Mouse (Mus musculus) embryonic stem cell, embryonic (primary cell): ENCODE measurements around the gene Slc25a36.

Source experiments
- CTCF ChIA-PET, 4 experiments: fragments of 300-600 bp in 2 of 4; fragments of 350-600 bp in 2 of 4; sonication (Branson Sonifier 250); formaldehyde crosslinking; loops; one replicate each; lab custom pipeline; 2022; ENCODE audit warnings: inconsistent platforms in 2 of 4; lab: Charles Lee
- POLR2A ChIA-PET, 4 experiments: fragments of 300-600 bp in 2 of 4; fragments of 350-600 bp in 2 of 4; sonication (Branson Sonifier 250); formaldehyde crosslinking; loops; one replicate each; lab custom pipeline; 2022; ENCODE audit warnings: antibody characterized with exemption in 4 of 4, inconsistent platforms in 1 of 4; lab: Charles Lee

Slc25a36 gene

GRCm38 (mm10) chr9:97110571-97111390, at the start of gene Slc25a36:
Slc25a36 (minus strand) TSS chr9:97111157.
- POLR2A ChIA-PET: interaction anchor here (0.6 to 3.2 kb wide), 91 partner anchors 8 to 1609 kb away, joined by 3 to 65 read pairs (median 4); partner anchors contain the start of genes Spsb4 (in 2 of the 4) and Zbtb38 (in 1 of the 4)
- CTCF ChIA-PET: interaction anchor here in 2 of 4 experiments (0.7 kb wide), 2 partner anchors 222 to 895 kb away, joined by 3 read pairs; no protein-coding TSS in a partner anchor

DNA sequence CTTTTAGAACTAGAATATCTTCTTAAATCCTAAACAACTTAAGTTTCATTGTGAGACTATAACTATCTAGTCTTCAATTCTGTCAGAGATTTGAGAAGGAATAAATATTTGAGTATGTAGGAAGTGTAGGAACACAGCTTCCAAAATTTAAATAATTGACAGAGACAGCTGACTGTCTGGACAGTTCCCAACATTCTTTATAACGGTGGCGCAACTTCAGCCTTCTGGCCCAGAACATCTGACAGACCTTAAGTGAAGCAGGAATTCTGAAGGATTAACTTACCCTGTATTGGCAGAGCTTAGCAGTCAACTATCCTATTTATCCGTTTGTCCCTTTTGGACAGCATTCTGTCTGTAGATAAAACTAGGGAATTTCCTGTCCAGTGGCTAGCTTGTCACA, 47.5 kb upstream of the Slc25a36 start:
- POLR2A ChIA-PET: interaction anchor here in 1 of 4 experiments (1.1 kb wide), 1 partner anchor 55 kb away, joined by 3 read pairs; no protein-coding TSS in a partner anchor
- CTCF ChIA-PET: interaction anchor here in 2 of 4 experiments (0.8 to 1.6 kb wide), 2 partner anchors 13 kb away, joined by 3 to 4 read pairs; no protein-coding TSS in a partner anchor

- ChIA-PET CTCF (interaction anchor here in 2 of 4 experiments (0.8 to 2.2 kb wide), 3 partner anchors 16 to 240 kb away, joined by 3 to 5 read pairs (median 3); no protein-coding TSS in a partner anchor), POLR2A (interaction anchor here in 2 of 4 experiments (1.2 to 2.1 kb wide), 3 partner anchors 42 to 45 kb away, joined by 4 to 8 read pairs (median 5); partner anchors contain the start of gene Slc25a36 (in 2 of the 2))
Observed at GRCm38 (mm10) chr9:97155981-97156380, 45.0 kb upstream of the Slc25a36 start.

DNA sequence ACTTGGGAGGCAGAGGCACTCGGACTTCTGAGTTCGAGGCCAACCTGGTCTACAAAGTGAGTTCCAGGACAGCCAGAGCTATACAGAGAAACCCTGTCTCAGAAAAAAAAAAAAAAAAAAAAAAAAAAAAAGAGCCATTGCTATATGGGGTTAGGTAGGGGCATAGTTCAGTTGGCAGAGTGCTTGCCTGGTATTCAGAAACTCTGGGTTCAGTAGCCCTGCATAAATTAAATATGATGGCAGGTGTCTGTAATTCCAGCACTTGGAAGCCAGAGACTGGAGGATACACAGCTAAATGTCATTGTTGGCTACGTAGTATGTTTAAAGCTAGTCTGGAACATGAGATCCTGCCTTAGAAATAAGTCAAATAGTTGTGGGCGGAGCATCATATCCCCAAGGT, 44.0 kb upstream of the Slc25a36 start:
- POLR2A ChIA-PET: interaction anchor here in 1 of 4 experiments (0.7 kb wide), 1 partner anchor 59 kb away, joined by 6 read pairs; no protein-coding TSS in a partner anchor
- CTCF ChIA-PET: interaction anchor here in 2 of 4 experiments (0.7 to 1.7 kb wide), 2 partner anchors 17 to 398 kb away, joined by 3 to 4 read pairs; no protein-coding TSS in a partner anchor

GRCm38 (mm10) chr9:97153006-97153405, 42.0 kb upstream of the Slc25a36 start:
- POLR2A ChIA-PET: interaction anchor here in 2 of 4 experiments (1.0 to 1.4 kb wide), 3 partner anchors 20 to 97 kb away, joined by 3 read pairs; partner anchors contain the start of gene Slc25a36 (in 1 of the 2)
- CTCF ChIA-PET: interaction anchor here in 1 of 4 experiments (1.3 kb wide), 1 partner anchor 236 kb away, joined by 3 read pairs; no protein-coding TSS in a partner anchor

DNA sequence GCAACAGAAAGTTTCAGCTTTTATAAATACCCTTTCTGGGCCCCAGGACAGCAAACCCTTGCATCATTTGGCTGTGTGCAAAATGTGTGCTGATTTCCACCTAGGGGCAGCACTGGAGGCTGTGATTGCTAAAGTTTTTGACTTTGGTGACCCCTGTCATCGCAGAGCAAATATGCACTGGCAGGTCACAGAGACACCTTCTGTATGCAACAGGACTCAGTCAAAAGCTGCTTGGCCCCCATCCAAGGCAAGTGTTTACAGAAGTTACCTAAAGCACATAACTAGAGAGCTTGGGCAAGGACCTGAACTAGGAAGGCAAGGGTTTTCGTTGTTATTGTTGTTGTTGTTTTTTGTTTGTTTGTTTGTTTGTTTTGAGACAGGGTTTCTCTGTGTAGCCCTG, 36.3 kb upstream of the Slc25a36 start:
- ChIA-PET POLR2A (interaction anchor here in 2 of 4 experiments (1.4 to 2.9 kb wide), 6 partner anchors 23 to 36 kb away, joined by 3 to 14 read pairs (median 7); partner anchors contain the start of gene Slc25a36 (in 2 of the 2)), CTCF (interaction anchor here in 2 of 4 experiments (0.6 to 1.5 kb wide), 2 partner anchors 63 to 187 kb away, joined by 3 to 4 read pairs; no protein-coding TSS in a partner anchor)

- ChIA-PET CTCF (no interaction called here), POLR2A (interaction anchor here in 1 of 4 experiments (1.4 kb wide), 1 partner anchor 35 kb away, joined by 4 read pairs; the partner anchor contains the start of gene Slc25a36)
Observed at GRCm38 (mm10) chr9:97145351-97145750, 34.4 kb upstream of the Slc25a36 start.

GRCm38 (mm10) chr9:97143416-97143815, 32.5 kb upstream of the Slc25a36 start:
- POLR2A ChIA-PET: interaction anchor here in 1 of 4 experiments (1.6 kb wide), 1 partner anchor 39 kb away, joined by 4 read pairs; no protein-coding TSS in a partner anchor
- CTCF ChIA-PET: no interaction called here

DNA sequence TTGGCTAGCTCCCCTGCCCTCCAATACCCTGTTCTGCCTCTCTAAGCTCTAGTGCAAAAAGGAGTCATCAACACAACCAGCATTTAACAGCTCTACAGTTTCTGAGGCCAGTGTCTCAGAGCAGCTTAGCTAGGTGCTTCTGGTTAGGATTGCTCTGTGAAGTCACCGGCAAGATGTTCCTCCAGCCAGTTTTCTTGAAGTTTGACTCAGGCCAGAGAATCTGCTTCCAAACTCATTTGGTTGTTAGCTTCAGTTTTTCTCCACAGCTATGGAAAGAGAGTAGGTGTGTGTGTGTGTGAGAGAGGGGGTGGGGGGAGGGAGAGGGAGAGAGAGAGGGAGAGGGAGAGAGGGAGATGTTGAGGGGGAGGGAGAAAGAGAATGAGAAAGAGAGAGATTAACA, 31.6 kb upstream of the Slc25a36 start:
- ChIA-PET POLR2A (interaction anchor here in 3 of 4 experiments (0.5 to 1.5 kb wide), 4 partner anchors 29 to 73 kb away, joined by 4 to 11 read pairs (median 4); no protein-coding TSS in a partner anchor), CTCF (interaction anchor here in 1 of 4 experiments (0.6 kb wide), 1 partner anchor 18 kb away, joined by 3 read pairs; no protein-coding TSS in a partner anchor)

DNA sequence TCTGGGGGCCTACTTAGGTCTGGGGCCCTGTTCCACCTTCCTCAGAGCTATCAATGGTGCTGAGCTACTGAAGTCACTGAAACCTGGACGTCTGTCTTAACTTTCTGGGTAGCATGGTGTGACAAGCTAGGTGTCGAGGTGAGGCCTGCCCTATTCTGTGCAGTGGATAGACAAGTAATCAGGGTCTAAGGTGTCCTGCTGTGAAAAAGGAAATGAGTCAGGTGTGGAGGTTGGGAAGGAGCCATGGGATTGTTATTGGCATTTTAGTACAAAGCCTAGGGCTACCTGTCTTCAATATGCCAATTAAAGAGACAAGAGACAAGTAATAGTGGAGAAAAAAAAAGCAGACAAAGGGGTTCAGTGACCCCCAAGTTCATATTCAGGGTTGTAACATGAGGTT, 30.8 kb upstream of the Slc25a36 start:
- POLR2A ChIA-PET: interaction anchor here in 1 of 4 experiments (1.5 to 2.5 kb wide), 2 partner anchors 30 to 38 kb away, joined by 4 to 15 read pairs; partner anchors contain the start of gene Slc25a36
- CTCF ChIA-PET: interaction anchor here in 1 of 4 experiments (0.6 kb wide), 1 partner anchor 153 kb away, joined by 3 read pairs; no protein-coding TSS in a partner anchor

- ChIA-PET CTCF (interaction anchor here in 1 of 4 experiments (1.1 kb wide), 1 partner anchor 23 kb away, joined by 4 read pairs; no protein-coding TSS in a partner anchor), POLR2A (interaction anchor here in 2 of 4 experiments (0.8 to 2.5 kb wide), 8 partner anchors 9 to 37 kb away, joined by 3 to 15 read pairs (median 4); partner anchors contain the start of gene Slc25a36 (in 2 of the 2))
Observed at GRCm38 (mm10) chr9:97140145-97140932, 29.4 kb upstream of the Slc25a36 start.

- CTCF ChIA-PET: interaction anchor here in 2 of 4 experiments (0.6 to 0.9 kb wide), 3 partner anchors 11 to 147 kb away, joined by 3 read pairs; no protein-coding TSS in a partner anchor
- POLR2A ChIA-PET: interaction anchor here in 2 of 4 experiments (1.0 to 2.1 kb wide), 4 partner anchors 12 to 27 kb away, joined by 3 to 6 read pairs (median 4); partner anchors contain the start of gene Slc25a36 (in 1 of the 2)
Observed at GRCm38 (mm10) chr9:97137678-97138077, 26.7 kb upstream of the Slc25a36 start.

- CTCF ChIA-PET: interaction anchor here in 1 of 4 experiments (0.6 to 0.8 kb wide), 2 partner anchors 81 to 140 kb away, joined by 3 read pairs; no protein-coding TSS in a partner anchor
- POLR2A ChIA-PET: interaction anchor here in 2 of 4 experiments (1.0 to 1.4 kb wide), 3 partner anchors 12 to 26 kb away, joined by 3 to 4 read pairs (median 3); partner anchors contain the start of gene Slc25a36 (in 1 of the 2)
Observed at GRCm38 (mm10) chr9:97137116-97137515, 26.2 kb upstream of the Slc25a36 start.

DNA sequence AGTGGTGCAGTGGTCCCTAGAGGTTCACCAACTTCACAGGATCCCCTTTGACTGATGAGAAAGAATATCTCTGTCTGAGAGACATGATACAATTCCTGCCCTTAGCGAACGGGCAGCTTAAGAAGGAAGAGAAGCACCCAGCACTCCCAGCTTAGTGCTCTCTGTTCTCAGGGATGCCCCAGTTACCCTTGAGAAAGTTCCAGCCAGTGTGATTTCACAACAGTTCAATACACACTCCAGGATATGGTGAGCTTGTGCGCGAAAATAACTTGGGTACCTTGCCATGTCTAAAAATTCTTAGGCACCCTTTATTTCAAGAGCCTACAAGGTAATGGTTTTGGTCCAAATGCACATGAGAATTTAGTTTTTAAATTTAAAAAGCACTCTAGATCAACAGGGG, 24.9 kb upstream of the Slc25a36 start:
- CTCF ChIA-PET: interaction anchor here in 1 of 4 experiments (0.6 to 0.7 kb wide), 2 partner anchors 55 to 67 kb away, joined by 3 to 5 read pairs; no protein-coding TSS in a partner anchor
- POLR2A ChIA-PET: interaction anchor here in 2 of 4 experiments (1.0 to 2.3 kb wide), 4 partner anchors 22 to 48 kb away, joined by 3 to 5 read pairs (median 5); no protein-coding TSS in a partner anchor

DNA sequence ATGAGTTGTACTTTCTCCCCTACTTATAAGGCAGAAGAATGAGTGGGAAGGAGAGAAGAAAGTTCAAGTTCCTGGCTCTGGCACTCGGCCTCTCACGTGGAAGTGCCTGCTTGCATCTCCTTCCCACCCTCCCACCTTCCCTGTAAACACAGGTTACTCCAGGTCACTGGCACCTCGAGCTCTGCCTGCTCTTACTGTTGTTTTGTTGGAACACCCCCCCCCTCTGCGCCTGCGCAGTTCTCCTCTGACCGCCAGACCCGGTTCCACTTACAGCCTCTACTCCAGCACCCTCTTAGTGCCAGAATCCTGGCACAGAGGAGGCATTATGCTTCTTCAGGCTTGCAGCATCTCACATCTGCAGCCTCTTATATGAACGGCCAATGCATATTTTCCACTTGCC, 22.2 kb upstream of the Slc25a36 start:
- ChIA-PET CTCF (interaction anchor here in 2 of 4 experiments (0.6 to 1.0 kb wide), 3 partner anchors 31 to 244 kb away, joined by 3 read pairs; no protein-coding TSS in a partner anchor), POLR2A (interaction anchor here (0.5 to 3.0 kb wide), 20 partner anchors 9 to 1452 kb away, joined by 3 to 22 read pairs (median 7); partner anchors contain the start of gene Slc25a36 (in 3 of the 4))

DNA sequence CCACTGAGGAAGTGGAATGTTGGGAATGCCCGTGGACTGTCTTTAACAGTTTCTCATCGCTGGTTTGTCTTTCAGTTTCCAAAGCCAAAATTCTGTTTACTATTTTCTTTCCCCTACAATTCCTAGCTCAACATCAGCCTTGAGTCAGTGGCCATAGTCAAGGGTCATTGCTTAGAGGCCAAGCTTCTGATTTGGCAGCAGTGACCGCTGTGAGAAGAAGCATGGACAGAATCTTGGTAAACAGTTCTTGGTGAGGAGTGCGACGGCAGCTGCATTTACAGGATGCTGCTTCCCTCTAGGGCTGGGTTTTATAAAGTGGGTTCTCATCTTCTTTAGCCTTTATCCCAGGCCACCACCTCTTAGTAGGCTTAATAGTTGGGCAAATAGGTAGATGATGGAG, 19.0 kb upstream of the Slc25a36 start:
- ChIA-PET POLR2A (interaction anchor here in 2 of 4 experiments (0.6 to 2.3 kb wide), 3 partner anchors 16 to 19 kb away, joined by 5 to 6 read pairs (median 6); partner anchors contain the start of gene Slc25a36 (in 1 of the 2)), CTCF (no interaction called here)
